In the genomic region with DNA sequence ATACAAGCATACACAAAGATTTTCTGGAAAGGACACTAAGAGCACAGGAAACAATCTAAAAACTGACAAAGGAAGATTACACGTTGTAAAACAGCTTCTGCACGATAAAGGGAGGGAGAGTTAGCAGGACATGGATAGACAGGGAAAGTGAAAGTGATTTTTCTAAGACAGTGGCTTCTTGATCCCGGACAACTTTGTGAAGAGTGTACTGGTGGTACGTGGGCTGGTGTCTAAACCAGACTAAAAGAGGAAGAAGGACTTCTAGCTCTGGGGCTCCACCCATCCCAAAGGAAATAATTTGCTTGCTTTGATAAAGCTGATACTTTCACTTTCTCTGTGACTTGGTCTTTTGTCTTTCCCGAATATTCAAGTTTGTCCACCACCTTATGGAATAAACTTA, we compare ENCODE assay signal across 10 mouse cellular contexts. TPM values are rescaled to one million over a fixed set of nuclear protein-coding genes. Genes with fewer than 3 reads are reported as not detected.
DNase-seq lines count a peak whose midpoint lies in the region; ATAC-seq and TF ChIP-seq lines count a peak whose summit lies in the region.
"Had no signal": no experiment of that assay in that cellular context is flagged by ENCODE, and none has a peak within 500 bp of the region (broad histone marks: within the 10 kb centered on the region; RNA-seq: fewer than 3 reads in every experiment).

No protein-coding gene starts in this region.

- no peaks in the 10 kb centered on the region for H3K4me1 ChIP-seq in heart, adult 2 months (ENCODE audit: control insufficient read depth, insufficient read depth, low read length)
- no peaks in the 10 kb centered on the region for H3K4me1 ChIP-seq in heart, embryonic 10.5 days
- H3K4me1 ChIP-seq in midbrain, postnatal 0 days (ENCODE audit: insufficient read depth, low read length): no peaks in the 10 kb centered on the region
- H3K4me1 ChIP-seq: kidney, embryonic 15.5 days had no signal

- ATAC-seq in granulocyte monocyte progenitor cell, adult 5-6 weeks (replicated peaks; ENCODE audit: poor library complexity, severe bottlenecking): peak; percentile 97
- ATAC-seq in midbrain, postnatal 0 days (ENCODE audit: low FRiP score): no peak

- H3K36me3 ChIP-seq in heart, adult 2 months (ENCODE audit: control insufficient read depth, insufficient read depth, low read length): no peaks in the 10 kb centered on the region
- no peaks in the 10 kb centered on the region for H3K36me3 ChIP-seq in heart, embryonic 10.5 days
- no peaks in the 10 kb centered on the region for H3K36me3 ChIP-seq in midbrain, postnatal 0 days (ENCODE audit: insufficient read depth, low read length)
- H3K36me3 ChIP-seq: kidney, embryonic 15.5 days had no signal

- TF ChIP-seq CTCF in heart, adult 2 months (IDR thresholded peaks at IDR 0.05): no peak
- TF ChIP-seq CTCF in midbrain, postnatal 0 days (IDR thresholded peaks at IDR 0.05): no peak

- no peak overlapping the region for H3K9ac ChIP-seq in heart, adult 2 months (ENCODE audit: low read depth, low read length)
- no peak overlapping the region for H3K9ac ChIP-seq in midbrain, postnatal 0 days (replicated peaks; ENCODE audit: low read length, poor library complexity, severe bottlenecking)
- H3K9ac ChIP-seq: kidney, embryonic 15.5 days had no signal

- H3K27ac ChIP-seq in heart, adult 2 months: no peak overlapping the region; the same call in 1 of the 2 replicates
- no peak overlapping the region for H3K27ac ChIP-seq in heart, embryonic 10.5 days
- no peak overlapping the region for H3K27ac ChIP-seq in midbrain, postnatal 0 days (ENCODE audit: low read depth, low read length)
- H3K27ac ChIP-seq: kidney, embryonic 15.5 days had no signal

- no peak for TF ChIP-seq POLR2A in heart, adult 2 months (IDR thresholded peaks at IDR 0.05; ENCODE audit: insufficient read depth, low read depth, low read length)

- H3K79me2 ChIP-seq in heart, adult 2 months (replicated peaks; ENCODE audit: control insufficient read depth, insufficient read depth, low read length): no peaks in the 10 kb centered on the region

- peak overlapping the region; percentile 19 for H3K4me3 ChIP-seq in heart, adult 2 months
- H3K4me3 ChIP-seq in heart, embryonic 10.5 days: no peak overlapping the region
- no peak overlapping the region for H3K4me3 ChIP-seq in midbrain, postnatal 0 days (ENCODE audit: low read depth, low read length)
- H3K4me3 ChIP-seq: kidney, embryonic 15.5 days had no signal

- no peak overlapping the region for H3K4me2 ChIP-seq in midbrain, postnatal 0 days (ENCODE audit: low read depth, low read length, poor library complexity, severe bottlenecking)
- H3K4me2 ChIP-seq: kidney, embryonic 15.5 days had no signal

- TF ChIP-seq EP300 in heart, adult 2 months (IDR thresholded peaks at IDR 0.05; ENCODE audit: insufficient read depth, low read depth, low read length): no peak

- DNase-seq in heart, adult 2 months: peak in 1 of 2 experiments; percentile 11
- DNase-seq in heart, embryonic 10.5 days (ENCODE audit: low spot score): no peak
- DNase-seq in A20 (ENCODE audit: low read depth, low spot score): peak; percentile 19
- peak; percentile 2 for DNase-seq in lung, postnatal 10 days
- no peak for DNase-seq in retina, embryonic 14.5 days (ENCODE audit: low spot score)
- DNase-seq in right cerebral cortex, postnatal 10 days (ENCODE audit: low spot score in 2 of 2): no peak
- DNase-seq in midbrain, postnatal 0 days (ENCODE audit: low spot score): no peak
- DNase-seq: layer of hippocampus, postnatal 36 days had no signal

- H3K9me3 ChIP-seq in heart, embryonic 10.5 days: no peaks in the 10 kb centered on the region
- H3K9me3 ChIP-seq in midbrain, postnatal 0 days (ENCODE audit: low read length): no peaks in the 10 kb centered on the region
- H3K9me3 ChIP-seq: kidney, embryonic 15.5 days had no signal

- intact Hi-C loops in heart, adult 2 months (cut with DNase I): loop anchor here (10.0 kb wide), 1 partner anchor 141 kb away; no protein-coding TSS in a partner anchor

- H3K27me3 ChIP-seq in heart, adult 2 months (ENCODE audit: control insufficient read depth, insufficient read depth, low read length): no peaks in the 10 kb centered on the region
- no peaks in the 10 kb centered on the region for H3K27me3 ChIP-seq in heart, embryonic 10.5 days (ENCODE audit: insufficient read depth, poor library complexity, severe bottlenecking)
- no peaks in the 10 kb centered on the region for H3K27me3 ChIP-seq in midbrain, postnatal 0 days (ENCODE audit: insufficient read depth, low read length)
- H3K27me3 ChIP-seq: kidney, embryonic 15.5 days had no signal

- 30% methylated on average over 5 of the region's 5 CpGs for WGBS in heart, adult 2 months
- 66% methylated on average over 5 of the region's 5 CpGs for WGBS in heart, embryonic 10.5 days
- WGBS in midbrain, postnatal 0 days: 81% methylated on average over 5 of the region's 5 CpGs

RNA-seq across cellular contexts. Expression of a gene that starts 7.1 kb away (rescaled TPM):
- under 1 TPM in 1 of 2 experiments, not detected in 1; 0.42 TPM for total RNA-seq in heart, adult 2 months (2021)
- polyA plus RNA-seq in heart, adult 2 months (2012; rRNA removed): 0.18 TPM in 1 of 2 replicates, not detected in the other
- polyA plus RNA-seq in heart, embryonic 10.5 days (2016; fragmentation: Nextera tagmentation; extraction: Ambion mirVana): 0.99 and 2.4 TPM in 2 replicates
- not detected in 2 replicates for total RNA-seq in granulocyte monocyte progenitor cell, adult 5-6 weeks (2014; fragmentation: Nextera tagmentation)
- total RNA-seq in granulocyte monocyte progenitor cell, adult 5-6 weeks (2017): not detected in 2 replicates
- total RNA-seq in midbrain, postnatal 0 days (2014; rRNA removed): 3.2 and 3.6 TPM in 2 replicates
- 6.3 and 8.3 TPM in 2 replicates for polyA plus RNA-seq in midbrain, postnatal 0 days (2015; fragmentation: Nextera tagmentation; extraction: Ambion mirVana)

Comparison
In these comparisons a context has a peak if more than half of its experiments do, and no peak if none do; other contexts are left out.
1. DNase-seq: peak in A20 (single experiment) and lung, postnatal 10 days (single experiment); none in heart, embryonic 10.5 days (single experiment), retina, embryonic 14.5 days (single experiment), right cerebral cortex, postnatal 10 days (0 of 2) and midbrain, postnatal 0 days (single experiment).